Mouse (Mus musculus) embryonic facial prominence, embryonic 12.5 days (tissue): ENCODE data around the gene Scnm1. TPM values are rescaled to one million over a fixed set of nuclear protein-coding genes. Genes with fewer than 3 reads are reported as not detected.

Experiments used
- ATAC-seq: fragments of 200-750 bp; cut with Nextera tagmentation; 2 replicates; pipeline ENCODE4 v1.8.0; 2017; ENCODE audit not compliant: insufficient number of reproducible peaks, insufficient read depth, low FRiP score, low TSS enrichment
- H3K27ac ChIP-seq: fragments of 300-500 bp; sonication (generic); 2 replicates; pipeline ENCODE4 v1.5.1; 2016; ENCODE audit warnings: mild to moderate bottlenecking
- H3K27me3 ChIP-seq: fragments of 300-500 bp; sonication (generic); 2 replicates; pipeline ENCODE4 v1.6.1; 2016; ENCODE audit warnings: mild to moderate bottlenecking, moderate library complexity
- H3K36me3 ChIP-seq: fragments of 300-500 bp; sonication (generic); 2 replicates; pipeline ENCODE4 v1.6.1; 2016; ENCODE audit warnings: mild to moderate bottlenecking
- H3K4me1 ChIP-seq: fragments of 300-500 bp; sonication (generic); 2 replicates; pipeline ENCODE4 v1.6.1; 2016
- H3K4me2 ChIP-seq: fragments of 300-500 bp; sonication (generic); replicated peaks from 2 replicates; pipeline ENCODE4 v1.6.1; 2016; ENCODE audit warnings: mild to moderate bottlenecking, moderate library complexity
- H3K4me3 ChIP-seq: fragments of 300-500 bp; sonication (generic); 2 replicates; pipeline ENCODE4 v1.5.1; 2016; ENCODE audit warnings: mild to moderate bottlenecking
- H3K9ac ChIP-seq: fragments of 300-500 bp; sonication (generic); 2 replicates; pipeline ENCODE4 v1.6.1; 2016; ENCODE audit warnings: mild to moderate bottlenecking, moderate library complexity
- H3K9me3 ChIP-seq: fragments of 300-500 bp; sonication (generic); 2 replicates; pipeline ENCODE4 v1.6.1; 2016; ENCODE audit warnings: mild to moderate bottlenecking, moderate library complexity
- WGBS: fragments of 180-500 bp; shearing (Covaris S2); methylation state at CpG from one replicate; pipeline ENCODE4 v1.1.7; 2016; 5-methylcytosine and 5-hydroxymethylcytosine counted together
- polyA plus RNA-seq: library from polyadenylated mRNA; unstranded; fragments of >200 nt; fragmentation: Nextera tagmentation; extraction: Ambion mirVana; gene quantifications from 2 replicates; pipeline ENCODE4 v1.2.1, GENCODE M21; 2016

Scnm1 gene
- polyA plus RNA-seq, 1 experiment from 2014 or later: 73.4 TPM

DNA sequence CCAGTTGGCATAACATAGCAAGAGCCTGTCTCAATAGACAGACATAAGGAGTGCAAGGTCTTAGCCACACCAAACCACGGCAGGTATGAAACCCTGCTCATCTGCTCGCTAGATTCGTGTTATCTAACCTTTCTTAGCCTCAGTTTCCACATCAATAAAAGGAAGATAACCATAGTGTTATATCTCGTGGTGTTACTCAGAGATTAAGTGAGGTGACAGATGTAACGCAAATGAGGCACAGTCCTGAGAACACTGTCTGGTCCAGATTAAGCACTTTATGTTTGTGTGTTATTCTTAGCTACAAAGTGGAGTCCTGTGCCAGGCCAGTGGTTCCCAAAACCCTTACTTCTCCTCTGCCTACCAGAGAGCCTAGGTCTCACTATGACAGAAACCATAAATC lies 31.0 kb upstream of the Scnm1 start:
- H3K27me3 ChIP-seq: peaks cover 8% of the 10 kb centered on the region
- 82% methylated on average over 5 of the region's 5 CpGs for WGBS
- peaks cover 60% of the 10 kb centered on the region for H3K36me3 ChIP-seq
- H3K4me3 ChIP-seq: no peak overlapping the region
- H3K4me2 ChIP-seq: no peak overlapping the region
- ATAC-seq: no peak
- no peak overlapping the region for H3K27ac ChIP-seq
- H3K9me3 ChIP-seq: no peaks in the 10 kb centered on the region
- H3K4me1 ChIP-seq: peaks cover 26% of the 10 kb centered on the region
- no peak overlapping the region for H3K9ac ChIP-seq

DNA sequence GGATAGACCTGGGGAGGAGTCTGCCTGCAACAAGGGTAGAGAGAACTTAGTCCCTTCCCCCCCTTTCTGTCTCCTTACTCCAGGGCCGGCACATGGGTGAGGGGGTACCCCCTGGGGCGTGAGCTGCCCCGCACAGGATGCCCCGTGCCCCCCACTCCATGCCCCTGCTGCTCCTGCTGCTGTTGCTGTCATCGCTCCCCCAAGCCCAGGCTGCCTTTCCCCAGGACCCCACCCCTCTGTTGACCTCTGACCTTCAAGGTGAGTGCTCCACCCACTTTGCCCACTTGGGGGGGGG lies 30.4 kb upstream of the Scnm1 start:
- no peak for ATAC-seq
- H3K4me2 ChIP-seq: no peak overlapping the region

DNA sequence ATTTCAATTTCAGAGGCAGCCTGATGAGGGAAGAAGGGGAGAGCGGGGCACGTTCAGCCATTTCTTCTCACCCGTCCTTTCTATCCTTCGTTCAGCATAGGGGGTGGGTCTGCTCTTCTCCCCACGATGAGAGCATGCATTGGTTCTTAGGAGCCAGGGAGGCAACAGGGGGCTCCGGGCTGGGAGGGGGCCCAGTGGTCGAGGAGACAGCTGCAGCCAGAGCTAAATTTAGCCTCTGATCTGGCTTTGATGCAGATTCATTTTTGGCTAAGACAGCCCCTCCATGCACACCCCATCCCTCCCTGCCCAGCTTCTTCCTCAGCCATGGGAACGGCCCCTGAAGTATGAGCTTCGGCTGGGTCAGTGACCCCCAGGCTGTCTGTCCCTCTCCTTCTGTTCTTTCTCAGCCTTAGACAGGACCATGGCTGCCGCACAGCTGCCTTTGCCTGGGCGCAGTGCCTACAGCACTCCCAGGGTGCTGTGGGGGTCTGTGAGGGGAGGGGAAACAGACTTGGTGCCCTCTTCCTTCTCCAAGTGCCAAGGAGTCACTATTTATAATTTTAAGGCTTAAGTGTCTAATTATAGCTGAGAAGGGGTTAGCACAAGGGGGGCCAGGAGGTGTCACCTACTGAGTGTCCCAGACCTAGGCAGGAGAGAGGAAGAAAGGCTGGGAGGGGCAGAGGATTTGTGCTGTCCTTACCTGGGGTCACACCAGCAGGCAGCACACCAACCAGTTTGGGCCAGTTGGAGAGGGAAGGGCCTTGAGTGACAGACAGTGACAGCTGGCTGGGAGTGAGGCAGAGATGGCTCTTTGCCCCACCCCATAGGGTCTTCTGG lies 29.8 kb upstream of the Scnm1 start:
- H3K36me3 ChIP-seq: peaks cover 48% of the 10 kb centered on the region

More for the DNA sequence above, 30.4 kb upstream of the Scnm1 start:
- Histone ChIP-seq H3K36me3 (peaks cover 53% of the 10 kb centered on the region), H3K9ac (no peak overlapping the region), H3K9me3 (no peaks in the 10 kb centered on the region), H3K4me3 (no peak overlapping the region), H3K27me3 (peaks cover 2% of the 10 kb centered on the region; the same call in 1 of the 2 replicates), H3K4me1 (peaks cover 26% of the 10 kb centered on the region), H3K27ac (no peak overlapping the region)
- WGBS: 78% methylated on average over 5 of the region's 5 CpGs

DNA sequence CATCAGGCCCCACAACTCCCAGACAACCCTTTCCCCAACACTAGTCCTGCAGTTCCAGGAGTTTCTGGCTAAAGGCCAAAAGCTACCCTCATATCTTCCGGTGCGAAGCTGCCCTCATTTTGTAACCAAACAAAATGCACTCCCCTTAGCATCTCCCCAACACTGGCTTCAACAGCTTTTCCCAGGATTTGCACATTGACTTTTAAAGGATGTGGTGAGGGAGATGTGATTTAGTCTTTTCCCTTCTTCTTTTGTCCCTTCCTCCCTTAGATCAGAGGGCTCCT lies 28.5 kb upstream of the Scnm1 start:
- WGBS: 43% methylated on average over 2 of the region's 2 CpGs
- Histone ChIP-seq H3K27me3 (no peaks in the 10 kb centered on the region; the same call in 1 of the 2 replicates), H3K9ac (no peak overlapping the region), H3K9me3 (no peaks in the 10 kb centered on the region), H3K4me3 (peak overlapping the region; percentile 81), H3K36me3 (peaks cover 34% of the 10 kb centered on the region), H3K4me2 (peak overlapping the region; percentile 77), H3K27ac (0 out of 2 replicates have a peak overlapping the region, but pooled peaks have one; percentile 2), H3K4me1 (peaks cover 26% of the 10 kb centered on the region)
- no peak for ATAC-seq

More for the DNA sequence above, 29.8 kb upstream of the Scnm1 start:
- Histone ChIP-seq H3K27me3 (no peaks in the 10 kb centered on the region; the same call in 1 of the 2 replicates), H3K4me1 (peaks cover 26% of the 10 kb centered on the region), H3K4me3 (no peak overlapping the region), H3K4me2 (peak overlapping the region; percentile 77; the same call in 1 of the 2 replicates), H3K9me3 (no peaks in the 10 kb centered on the region), H3K9ac (no peak overlapping the region), H3K27ac (0 out of 2 replicates have a peak overlapping the region, but pooled peaks have one; percentile 27)
- WGBS: 59% methylated on average over 11 of the region's 11 CpGs
- ATAC-seq: no peak

DNA sequence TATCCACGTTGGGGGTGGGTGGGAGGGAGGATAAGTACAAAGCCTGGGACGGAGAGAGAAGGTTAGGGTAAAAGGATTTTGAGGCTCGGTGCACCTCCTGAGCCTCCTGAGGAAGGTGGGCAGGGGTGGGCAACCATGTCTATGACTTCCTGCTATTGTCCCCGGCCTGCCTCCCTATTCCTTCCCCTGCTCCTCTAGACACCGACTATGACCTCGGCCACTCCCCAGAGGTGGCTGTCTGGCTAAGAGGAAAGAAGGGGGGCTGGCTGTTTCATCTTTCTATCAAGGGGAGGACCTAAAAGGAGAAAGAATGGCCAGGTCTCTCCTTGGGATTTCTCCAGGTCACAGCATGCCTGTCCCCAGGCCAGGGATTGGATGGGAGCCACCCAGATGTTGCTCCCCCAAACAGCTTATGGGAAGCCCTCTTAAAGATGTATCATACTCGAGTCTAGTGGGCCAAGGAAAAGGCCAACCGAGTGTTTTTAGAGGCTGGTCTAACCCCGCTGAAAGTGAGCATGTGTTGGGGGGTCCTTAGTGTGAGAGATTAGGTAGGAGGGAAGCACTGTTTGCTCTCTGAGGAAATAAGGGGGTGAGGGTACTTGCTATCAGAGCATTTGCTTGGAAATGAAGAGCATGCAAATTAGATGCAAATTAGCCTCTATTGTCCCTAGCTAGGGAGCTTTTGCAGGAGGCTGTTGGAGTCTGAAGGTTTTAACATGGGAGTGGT lies 28.0 kb upstream of the Scnm1 start:
- Histone ChIP-seq H3K9ac (peak overlapping the region; percentile 71), H3K36me3 (peaks cover 29% of the 10 kb centered on the region), H3K4me2 (peak overlapping the region; percentile 77), H3K4me3 (peak overlapping the region; percentile 81), H3K27ac (peak overlapping the region; percentile 26; the same call in 1 of the 2 replicates), H3K9me3 (no peaks in the 10 kb centered on the region), H3K27me3 (no peaks in the 10 kb centered on the region; the same call in 1 of the 2 replicates), H3K4me1 (peaks cover 26% of the 10 kb centered on the region)
- no peak for ATAC-seq
- WGBS: 6% methylated on average over 9 of the region's 9 CpGs

DNA sequence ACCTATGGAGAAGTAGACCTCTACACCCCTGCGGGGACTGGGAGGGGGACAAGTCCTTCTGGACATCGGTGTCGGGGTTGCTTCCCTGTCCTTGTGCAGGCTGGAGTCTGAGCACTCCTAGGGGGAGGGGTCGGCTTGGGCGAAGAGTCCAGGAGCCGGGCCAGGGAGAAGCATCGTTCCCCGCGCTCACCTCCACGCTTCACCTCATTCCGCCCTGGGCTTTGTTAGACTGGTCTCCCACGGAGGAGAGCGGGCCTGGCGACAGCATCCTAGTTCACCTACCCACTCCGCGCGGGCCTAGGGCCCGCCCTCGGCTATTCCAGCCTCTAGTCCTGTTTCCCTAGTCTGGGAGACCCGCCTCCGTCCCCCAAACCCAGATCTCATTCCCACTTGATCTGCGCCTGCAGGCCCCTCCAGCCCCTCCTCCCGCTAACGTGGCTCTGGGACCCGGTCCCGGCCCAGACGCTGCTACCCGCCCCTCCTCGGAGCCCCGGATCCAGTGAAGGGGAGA lies 27.3 kb upstream of the Scnm1 start:
- H3K4me2 ChIP-seq: peak overlapping the region; percentile 77
- under 1% methylated on average over 30 of the region's 30 CpGs for WGBS
- H3K36me3 ChIP-seq: peaks cover 22% of the 10 kb centered on the region
- no peaks in the 10 kb centered on the region; the same call in 1 of the 2 replicates for H3K27me3 ChIP-seq
- peak; percentile 48 for ATAC-seq
- no peaks in the 10 kb centered on the region for H3K9me3 ChIP-seq
- H3K9ac ChIP-seq: peak overlapping the region; percentile 71
- H3K4me3 ChIP-seq: peak overlapping the region; percentile 81
- H3K27ac ChIP-seq: peak overlapping the region; percentile 26
- peaks cover 26% of the 10 kb centered on the region for H3K4me1 ChIP-seq

DNA sequence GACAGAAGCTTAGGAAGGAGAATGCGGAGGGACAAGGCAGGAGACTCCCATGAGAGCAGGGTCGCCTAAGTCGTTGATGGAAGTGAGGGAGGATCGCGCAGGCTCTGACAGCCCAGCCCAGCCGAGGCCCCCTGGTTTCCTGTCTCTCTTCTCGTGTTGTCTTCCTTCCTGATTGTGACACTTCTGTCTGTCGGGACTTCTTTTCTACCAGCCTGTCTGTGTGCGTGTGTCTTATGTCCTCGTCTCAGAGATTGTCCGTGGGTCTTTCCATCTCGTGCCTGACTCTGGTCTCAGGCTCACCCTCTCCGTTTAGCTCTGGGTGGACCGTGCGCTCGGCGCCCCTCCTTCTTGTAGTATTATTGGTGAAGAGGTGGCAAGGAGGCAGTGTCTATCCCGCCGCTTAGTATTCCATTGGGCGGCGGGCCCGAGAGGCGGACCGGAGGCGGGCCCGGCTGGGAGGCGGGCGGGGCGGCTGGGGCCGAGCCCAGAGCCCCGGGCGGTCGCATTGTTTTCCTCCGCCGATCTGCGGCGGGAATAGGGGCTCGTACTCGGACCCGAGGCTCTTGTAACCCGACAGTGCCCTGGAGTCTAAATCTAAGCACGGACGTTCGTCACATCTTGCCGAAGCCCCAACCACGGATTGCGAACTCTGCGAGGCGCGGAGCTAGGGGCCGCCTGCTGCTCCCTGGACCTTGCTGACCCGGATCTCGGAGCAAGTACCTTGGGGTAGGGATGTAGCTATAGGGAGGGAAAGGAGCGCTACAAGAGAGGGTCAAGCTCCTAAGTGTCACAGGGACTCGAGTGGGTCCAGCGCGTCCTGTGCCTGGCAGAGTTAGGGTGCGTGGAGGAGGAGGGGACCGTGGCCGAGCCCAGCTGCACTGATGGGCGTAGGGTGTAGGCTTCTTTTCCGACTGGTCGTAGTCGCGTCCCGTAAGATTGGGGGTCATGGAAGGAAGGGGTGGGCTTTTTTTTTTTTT lies 26.5 kb upstream of the Scnm1 start, which contains the start of gene Sema6c:
Gene Sema6c (plus strand): TSS at position 471 of the 977 bp plus-strand sequence.
- H3K9me3 ChIP-seq: no peaks in the 10 kb centered on the region
- WGBS: 1% methylated on average over 66 of the region's 66 CpGs
- peak within 1 kb of the TSS; percentile 71 for H3K9ac ChIP-seq
- peak; percentile 96 for ATAC-seq
- peak within 1 kb of the TSS; percentile 81 for H3K4me3 ChIP-seq
- peaks cover 26% of the 10 kb centered on the region for H3K4me1 ChIP-seq
- H3K27ac ChIP-seq: peak within 1 kb of the TSS; percentile 26
- H3K36me3 ChIP-seq: peaks cover 14% of the 10 kb centered on the region
- H3K4me2 ChIP-seq: peak within 1 kb of the TSS; percentile 77
- H3K27me3 ChIP-seq: no peaks in the 10 kb centered on the region; the same call in 1 of the 2 replicates

DNA sequence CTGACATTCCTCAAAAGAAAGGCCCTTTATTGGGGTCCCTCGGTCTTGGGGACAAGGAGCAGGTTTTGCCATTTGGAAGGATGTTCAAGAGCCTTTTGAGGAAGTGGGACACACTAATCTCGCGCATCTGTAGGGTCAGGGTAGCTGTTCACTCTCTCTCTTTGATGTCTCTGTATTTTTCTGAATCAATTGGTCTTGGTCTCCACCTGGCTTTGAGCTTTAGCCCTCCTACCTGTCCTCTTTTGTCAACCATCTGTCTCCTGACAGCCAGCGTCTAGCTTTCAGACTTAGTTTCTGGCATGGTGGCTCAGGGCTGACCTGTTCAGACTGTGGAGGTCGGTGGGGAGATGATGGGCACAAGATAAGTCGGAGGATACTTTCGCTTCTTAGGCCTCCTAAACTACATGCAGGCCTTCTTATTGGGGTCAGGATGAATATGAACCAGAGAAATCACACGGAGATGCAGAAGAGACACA lies 25.7 kb upstream of the Scnm1 start:
- Histone ChIP-seq H3K36me3 (peaks cover 7% of the 10 kb centered on the region; the same call in 1 of the 2 replicates), H3K4me3 (peak overlapping the region; percentile 81), H3K9ac (peak overlapping the region; percentile 71; the same call in 1 of the 2 replicates), H3K4me1 (peaks cover 26% of the 10 kb centered on the region), H3K27ac (no peak overlapping the region), H3K9me3 (no peaks in the 10 kb centered on the region), H3K27me3 (no peaks in the 10 kb centered on the region; the same call in 1 of the 2 replicates), H3K4me2 (peak overlapping the region; percentile 77)
- no peak for ATAC-seq
- WGBS: 11% methylated on average over 8 of the region's 8 CpGs

DNA sequence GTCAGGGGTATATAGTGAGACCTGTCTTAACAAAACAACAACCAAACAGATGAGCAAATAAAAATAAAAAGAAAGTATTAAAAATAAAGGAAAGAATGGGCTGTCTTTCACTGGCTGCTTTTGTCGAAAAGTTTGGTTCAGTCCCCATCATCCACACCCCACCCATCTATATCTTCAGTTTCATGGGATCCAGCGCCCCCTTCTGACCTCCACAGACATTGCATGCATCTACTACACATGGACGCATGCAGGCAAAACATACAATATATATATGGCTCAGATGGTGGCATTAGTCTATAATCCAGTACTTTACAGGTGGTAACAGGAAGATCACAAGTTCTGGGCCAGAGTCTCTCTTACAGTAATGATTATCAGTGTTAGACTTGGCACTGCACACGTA lies 20.1 kb upstream of the Scnm1 start:
- WGBS: 55% methylated on average over 4 of the region's 4 CpGs
- Histone ChIP-seq H3K4me1 (no peaks in the 10 kb centered on the region), H3K9ac (no peak overlapping the region), H3K27ac (no peak overlapping the region), H3K4me3 (no peak overlapping the region), H3K36me3 (no peaks in the 10 kb centered on the region), H3K27me3 (no peaks in the 10 kb centered on the region; the same call in 1 of the 2 replicates), H3K9me3 (no peaks in the 10 kb centered on the region), H3K4me2 (no peak overlapping the region)
- ATAC-seq: no peak

DNA sequence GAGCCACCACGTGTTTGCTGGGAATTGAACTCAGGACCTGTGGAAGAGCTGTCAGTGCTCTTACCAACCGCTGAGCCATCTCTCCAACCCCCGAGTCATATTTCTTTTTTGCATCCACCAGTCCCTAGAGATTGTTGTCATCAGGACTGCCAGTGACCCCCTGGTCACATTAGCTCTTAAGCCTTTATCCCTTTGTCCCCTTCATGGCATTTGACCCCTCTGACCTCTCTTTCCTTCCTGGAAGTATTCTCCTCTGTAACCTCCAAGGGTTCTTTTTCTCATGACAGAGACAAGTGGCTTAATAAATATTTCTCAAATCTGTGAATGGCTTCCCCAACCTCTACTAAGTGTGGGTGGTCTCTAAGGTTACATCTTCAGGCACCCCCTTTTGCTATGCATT lies 14.1 kb upstream of the Scnm1 start:
- H3K9ac ChIP-seq: no peak overlapping the region
- 46% methylated on average over 3 of the region's 3 CpGs for WGBS
- no peak for ATAC-seq
- H3K27me3 ChIP-seq: no peaks in the 10 kb centered on the region
- no peaks in the 10 kb centered on the region for H3K9me3 ChIP-seq
- H3K4me1 ChIP-seq: no peaks in the 10 kb centered on the region
- H3K27ac ChIP-seq: no peak overlapping the region
- H3K36me3 ChIP-seq: no peaks in the 10 kb centered on the region
- H3K4me2 ChIP-seq: no peak overlapping the region
- no peak overlapping the region for H3K4me3 ChIP-seq

DNA sequence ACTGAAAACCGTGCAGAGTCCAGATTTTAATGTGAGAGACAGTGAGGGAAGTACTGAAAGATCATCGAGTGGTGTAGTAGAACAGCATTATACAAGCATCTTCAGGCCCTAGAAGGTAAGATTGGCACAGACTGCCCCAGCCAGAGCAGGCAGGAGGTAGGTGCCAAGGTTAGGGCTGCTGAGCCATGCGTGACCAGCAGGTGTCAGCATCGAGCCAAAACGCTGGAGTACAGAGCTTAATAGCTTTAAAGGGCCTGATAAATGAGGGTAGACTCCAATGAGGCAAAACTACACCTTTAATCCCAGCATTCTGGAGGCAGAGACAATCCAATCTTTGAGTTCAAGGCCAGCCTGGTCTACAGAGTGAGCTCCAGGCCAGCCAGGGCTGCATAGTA lies 8.8 kb upstream of the Scnm1 start:
- ATAC-seq: no peak
- no peaks in the 10 kb centered on the region for H3K4me1 ChIP-seq
- H3K27ac ChIP-seq: no peak overlapping the region
- WGBS: 11% methylated on average over 5 of the region's 5 CpGs
- no peak overlapping the region; the same call in 1 of the 2 replicates for H3K9ac ChIP-seq
- no peak overlapping the region for H3K4me3 ChIP-seq
- no peaks in the 10 kb centered on the region for H3K27me3 ChIP-seq
- H3K4me2 ChIP-seq: no peak overlapping the region
- H3K9me3 ChIP-seq: no peaks in the 10 kb centered on the region
- H3K36me3 ChIP-seq: peaks cover 14% of the 10 kb centered on the region
